Mouse (Mus musculus) hindbrain, embryonic 13.5 days (tissue): ENCODE measurements at regions not wholly inside any gene's neighbourhood (a gene's known extent, or its start where the extent isn't known, plus 50 kb on each side); places are given as distances from the start of the nearest gene placed in this dataset.
A peak's percentile ranks its signal among the peaks of the same experiment; 100 is the strongest.

Experiments used
- ATAC-seq: fragments of 200-750 bp; cut with Nextera tagmentation; 2 replicates; pipeline ENCODE4 v1.8.0; 2017; ENCODE audit warnings: moderate TSS enrichment; ENCODE audit not compliant: low FRiP score
- H3K27ac ChIP-seq: fragments of 300-500 bp; sonication (generic); 2 replicates; pipeline ENCODE4 v1.5.1; 2015; ENCODE audit warnings: inconsistent platforms, mild to moderate bottlenecking, moderate library complexity
- H3K27me3 ChIP-seq: fragments of 300-500 bp; sonication (generic); 2 replicates; pipeline ENCODE4 v1.6.1; 2015; ENCODE audit warnings: mild to moderate bottlenecking, inconsistent platforms
- H3K36me3 ChIP-seq: fragments of 300-500 bp; sonication (generic); 2 replicates; pipeline ENCODE4 v1.6.1; 2015; ENCODE audit warnings: mild to moderate bottlenecking, inconsistent platforms
- H3K4me1 ChIP-seq: fragments of 300-500 bp; sonication (generic); replicated peaks from 2 replicates; pipeline ENCODE4 v1.6.1; 2015; ENCODE audit warnings: inconsistent platforms
- H3K4me2 ChIP-seq: fragments of 300-500 bp; sonication (generic); 2 replicates; pipeline ENCODE4 v1.6.1; 2015; ENCODE audit warnings: inconsistent platforms, mild to moderate bottlenecking, moderate library complexity
- H3K4me3 ChIP-seq: fragments of 300-500 bp; sonication (generic); 2 replicates; pipeline ENCODE4 v1.5.1; 2015; ENCODE audit warnings: mild to moderate bottlenecking, inconsistent platforms
- H3K9ac ChIP-seq: fragments of 300-500 bp; sonication (generic); 2 replicates; pipeline ENCODE4 v1.6.1; 2015; ENCODE audit warnings: mild to moderate bottlenecking, inconsistent platforms
- H3K9me3 ChIP-seq: fragments of 300-500 bp; sonication (generic); 2 replicates; pipeline ENCODE4 v1.6.1; 2016; ENCODE audit warnings: inconsistent platforms
- WGBS: fragments of 180-500 bp; shearing (Covaris S2); methylation state at CpG from one replicate; pipeline ENCODE4 v1.1.7; 2015; 5-methylcytosine and 5-hydroxymethylcytosine counted together

DNA sequence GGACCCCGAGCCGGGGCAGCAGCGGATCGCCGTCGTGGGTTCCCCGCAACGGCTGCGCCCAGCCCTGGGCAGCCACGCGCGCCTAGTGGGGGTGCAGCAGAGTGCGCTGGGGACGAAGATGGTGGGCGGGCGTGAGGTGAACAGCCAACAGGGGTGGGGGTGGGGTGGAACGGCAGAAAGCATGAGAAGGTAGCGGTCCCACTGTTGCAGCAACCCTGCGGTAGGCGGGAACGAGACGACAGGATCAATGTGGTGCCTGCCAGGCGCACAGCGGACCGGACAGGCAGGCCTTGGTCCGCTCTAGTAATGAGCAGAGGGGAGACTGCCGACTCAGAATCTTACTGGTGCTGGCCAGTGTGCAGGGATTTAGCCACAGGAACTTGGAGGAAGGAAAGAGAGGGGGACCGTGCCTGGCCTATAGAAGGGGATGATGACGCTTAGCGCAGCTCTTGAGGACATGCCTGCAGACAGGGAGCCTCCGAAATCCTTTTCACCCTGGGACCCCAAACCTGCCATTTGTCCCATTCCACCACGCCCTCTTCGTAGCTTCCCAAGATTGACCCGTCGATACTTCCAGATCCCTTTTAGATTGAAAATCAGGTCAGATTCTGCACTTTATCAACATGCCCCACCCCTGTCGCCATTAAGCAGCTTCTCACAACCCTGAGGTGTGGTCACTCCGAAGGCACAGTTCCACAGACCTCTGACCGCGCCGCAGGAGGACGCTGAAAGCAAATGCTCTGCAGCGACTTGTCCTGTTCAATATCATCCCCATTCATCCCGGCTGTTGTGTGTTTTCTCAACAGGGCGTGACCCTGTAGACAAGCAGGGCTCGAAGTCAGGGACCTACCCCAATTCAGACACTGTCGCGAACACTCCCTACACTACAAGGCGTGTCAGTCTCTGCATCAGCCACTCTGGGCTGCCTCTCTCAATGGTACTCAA, 177.4 kb upstream of the Topaz1 start:
- H3K9me3 ChIP-seq, result no peaks in the 10 kb centered on the region
- peak; percentile 8; the same call in 1 of the 2 replicates for ATAC-seq
- H3K9ac ChIP-seq, result peak overlapping the region; percentile 71
- peaks cover 49% of the 10 kb centered on the region for H3K4me1 ChIP-seq
- no peaks in the 10 kb centered on the region for H3K36me3 ChIP-seq
- peaks cover 86% of the 10 kb centered on the region for H3K27me3 ChIP-seq
- peak overlapping the region; percentile 79 for H3K4me2 ChIP-seq
- peak overlapping the region; percentile 62 for H3K27ac ChIP-seq
- 2% methylated on average over 48 of the region's 48 CpGs for WGBS
- peak overlapping the region; percentile 47 for H3K4me3 ChIP-seq

DNA sequence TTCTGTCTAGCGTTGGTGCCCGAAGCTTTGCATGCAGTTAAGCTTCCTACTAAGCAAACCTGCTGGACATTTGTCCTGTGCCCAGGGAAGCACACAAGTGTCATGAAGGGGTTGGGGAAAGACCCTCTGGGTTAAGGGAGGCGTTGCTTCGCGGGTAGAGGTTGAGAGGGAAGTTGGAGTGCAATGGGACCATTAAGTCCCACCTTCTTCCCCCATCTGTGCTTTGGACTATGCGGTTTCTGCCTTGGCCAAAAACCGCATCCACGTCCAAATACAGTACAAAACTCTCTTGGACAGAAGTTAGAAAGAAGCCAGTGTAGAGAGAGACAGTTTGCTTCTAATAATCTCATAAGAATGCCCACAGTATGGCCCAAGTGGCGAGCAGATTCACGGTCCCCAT, 176.1 kb upstream of the Topaz1 start:
- Histone ChIP-seq H3K36me3 (no peaks in the 10 kb centered on the region), H3K27ac (peak overlapping the region; percentile 90; the same call in 1 of the 2 replicates), H3K4me2 (peak overlapping the region; percentile 79), H3K27me3 (peaks cover 90% of the 10 kb centered on the region), H3K4me3 (peak overlapping the region; percentile 68), H3K9me3 (no peaks in the 10 kb centered on the region), H3K4me1 (peaks cover 49% of the 10 kb centered on the region), H3K9ac (peak overlapping the region; percentile 81; the same call in 1 of the 2 replicates)
- ATAC-seq, result no peak
- 3% methylated on average over 10 of the region's 10 CpGs for WGBS

DNA sequence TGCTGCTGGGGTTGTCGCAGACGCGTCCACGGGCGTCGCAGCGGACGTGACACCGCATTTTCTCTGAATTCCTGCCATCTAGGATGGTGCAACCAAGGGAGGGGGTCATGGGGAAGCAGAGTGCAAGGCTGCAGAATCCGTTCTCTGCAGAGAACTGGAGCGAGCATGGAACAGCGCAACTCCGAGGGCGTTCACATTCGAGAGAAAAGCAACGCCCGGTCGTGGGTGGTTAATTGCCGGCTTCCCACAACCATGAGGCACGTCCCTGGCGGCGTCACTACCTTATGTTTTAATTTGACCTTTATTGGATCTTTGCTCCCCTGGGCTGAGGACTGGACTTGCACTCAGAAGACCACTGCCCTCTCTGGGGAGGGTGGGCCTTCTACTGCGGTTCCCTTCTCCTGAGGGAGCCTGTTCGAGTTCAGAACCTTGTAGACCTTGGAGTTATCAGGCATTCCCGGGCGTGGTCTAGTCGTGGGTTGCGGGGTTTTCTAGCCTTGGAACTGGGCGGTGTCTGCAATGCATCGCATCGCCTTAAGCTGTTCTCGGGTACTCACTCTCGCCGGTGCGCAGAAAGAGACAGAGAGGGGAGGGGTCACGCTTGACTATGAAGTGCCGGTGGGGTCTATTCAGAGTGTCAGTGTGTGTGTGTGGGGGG, 175.6 kb upstream of the Topaz1 start:
- Histone ChIP-seq H3K27ac (peak overlapping the region; percentile 90), H3K9ac (peak overlapping the region; percentile 81), H3K4me1 (peaks cover 49% of the 10 kb centered on the region), H3K36me3 (no peaks in the 10 kb centered on the region), H3K27me3 (peaks cover 87% of the 10 kb centered on the region), H3K4me3 (peak overlapping the region; percentile 68), H3K9me3 (no peaks in the 10 kb centered on the region), H3K4me2 (peak overlapping the region; percentile 79)
- under 1% methylated on average over 37 of the region's 37 CpGs for whole genome bisulfite sequencing
- ATAC-seq, result peak; percentile 8

DNA sequence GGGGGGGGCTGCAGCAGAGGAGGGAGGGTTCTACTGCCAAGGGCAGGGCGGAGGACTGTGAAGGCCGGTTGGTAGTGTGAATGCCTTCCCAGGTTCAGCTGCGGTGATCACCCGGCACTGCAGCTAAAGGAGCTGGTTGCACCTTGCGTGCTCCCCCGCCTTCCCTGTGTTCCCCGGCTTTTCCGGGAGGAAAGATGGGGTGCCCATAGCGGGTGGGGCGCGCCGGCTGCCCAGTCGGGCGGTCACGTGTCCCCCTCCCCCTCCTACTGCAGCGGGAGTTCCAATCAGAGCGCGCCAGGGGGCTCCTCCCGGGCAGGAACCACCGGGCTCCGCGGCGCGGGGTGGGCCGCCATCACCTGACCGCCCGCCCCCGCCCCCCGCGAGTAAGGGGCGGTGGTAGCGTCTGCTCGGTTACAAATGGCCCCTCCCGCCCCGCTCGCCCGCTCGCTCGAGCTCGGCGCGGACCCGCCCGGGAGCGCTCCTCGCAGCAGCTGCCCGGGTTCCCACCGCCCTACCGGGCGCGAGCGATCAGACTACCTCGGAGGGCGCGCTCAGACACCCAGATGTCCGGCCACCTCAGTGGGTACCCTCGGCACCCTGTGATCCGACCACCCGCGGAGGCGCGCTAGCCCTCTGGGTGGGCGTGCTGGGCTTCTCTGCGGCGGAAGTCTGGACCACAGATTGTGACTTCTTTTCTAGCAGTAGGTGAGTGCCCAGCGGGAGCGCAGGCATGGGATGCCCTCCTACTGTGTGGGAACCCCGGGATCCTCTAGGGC, 174.9 kb upstream of the Topaz1 start:
- peaks cover 49% of the 10 kb centered on the region for H3K4me1 ChIP-seq
- peaks cover 84% of the 10 kb centered on the region for H3K27me3 ChIP-seq
- H3K27ac ChIP-seq, result peak overlapping the region; percentile 90
- under 1% methylated on average over 67 of the region's 68 CpGs for WGBS
- H3K9me3 ChIP-seq, result no peaks in the 10 kb centered on the region
- H3K4me3 ChIP-seq, result peak overlapping the region; percentile 68
- peak overlapping the region; percentile 81 for H3K9ac ChIP-seq
- H3K4me2 ChIP-seq, result peak overlapping the region; percentile 79
- H3K36me3 ChIP-seq, result no peaks in the 10 kb centered on the region
- peak; percentile 85 for ATAC-seq

DNA sequence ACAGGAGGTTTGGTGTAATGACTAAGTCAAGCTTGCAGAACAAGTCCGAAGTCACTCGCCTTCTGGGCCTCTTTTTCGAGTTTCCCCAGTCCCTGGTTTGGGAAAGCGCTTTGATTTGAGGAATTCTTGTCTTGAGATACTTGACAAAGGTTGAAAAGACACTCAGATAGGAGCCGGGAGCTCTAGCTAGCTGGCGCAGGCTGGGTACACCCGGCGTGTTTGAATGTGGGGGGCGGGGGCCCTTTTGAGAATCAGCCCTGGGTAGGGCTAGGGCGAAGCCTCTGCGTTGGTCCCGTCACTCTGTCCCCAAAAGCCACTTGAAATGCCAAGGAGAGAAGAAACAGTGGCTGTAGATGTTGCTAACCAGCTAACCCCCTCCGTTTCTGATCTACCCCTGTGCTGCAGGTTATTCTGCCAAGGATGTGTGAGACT, 174.3 kb upstream of the Topaz1 start:
- H3K4me2 ChIP-seq, result peak overlapping the region; percentile 79
- no peak for ATAC-seq
- peaks cover 78% of the 10 kb centered on the region for H3K27me3 ChIP-seq
- no peaks in the 10 kb centered on the region for H3K36me3 ChIP-seq
- H3K4me1 ChIP-seq, result peaks cover 49% of the 10 kb centered on the region
- peak overlapping the region; percentile 81 for H3K9ac ChIP-seq
- H3K4me3 ChIP-seq, result peak overlapping the region; percentile 68
- no peaks in the 10 kb centered on the region for H3K9me3 ChIP-seq
- under 1% methylated on average over 13 of the region's 13 CpGs for WGBS
- peak overlapping the region; percentile 90 for H3K27ac ChIP-seq

DNA sequence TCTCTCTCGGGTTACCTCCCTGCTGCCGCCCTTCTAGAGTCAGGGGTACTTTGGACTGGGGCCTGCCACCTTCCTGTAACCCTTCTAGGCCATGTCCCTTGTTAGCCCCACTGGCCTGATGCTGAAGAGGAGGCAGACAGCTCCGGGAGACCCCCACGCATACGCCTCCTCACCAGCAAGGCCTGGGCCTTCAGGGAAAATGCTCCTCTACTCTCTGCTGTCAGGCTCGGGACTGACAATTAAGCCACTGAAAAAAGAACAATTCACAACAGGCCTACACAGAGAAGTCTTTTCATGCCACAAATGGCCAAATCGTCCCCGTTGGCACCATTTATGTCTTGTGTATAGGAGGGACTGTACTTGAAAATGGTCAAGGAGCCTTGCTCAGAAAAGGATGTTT, 161.9 kb upstream of the Topaz1 start:
- Histone ChIP-seq H3K36me3 (no peaks in the 10 kb centered on the region), H3K4me1 (peaks cover 12% of the 10 kb centered on the region; the same call in 1 of the 2 replicates), H3K27ac (no peak overlapping the region), H3K9me3 (no peaks in the 10 kb centered on the region), H3K4me2 (no peak overlapping the region), H3K4me3 (no peak overlapping the region), H3K27me3 (peaks cover 4% of the 10 kb centered on the region), H3K9ac (no peak overlapping the region)
- no peak for ATAC-seq
- 68% methylated on average over 8 of the region's 8 CpGs for WGBS

DNA sequence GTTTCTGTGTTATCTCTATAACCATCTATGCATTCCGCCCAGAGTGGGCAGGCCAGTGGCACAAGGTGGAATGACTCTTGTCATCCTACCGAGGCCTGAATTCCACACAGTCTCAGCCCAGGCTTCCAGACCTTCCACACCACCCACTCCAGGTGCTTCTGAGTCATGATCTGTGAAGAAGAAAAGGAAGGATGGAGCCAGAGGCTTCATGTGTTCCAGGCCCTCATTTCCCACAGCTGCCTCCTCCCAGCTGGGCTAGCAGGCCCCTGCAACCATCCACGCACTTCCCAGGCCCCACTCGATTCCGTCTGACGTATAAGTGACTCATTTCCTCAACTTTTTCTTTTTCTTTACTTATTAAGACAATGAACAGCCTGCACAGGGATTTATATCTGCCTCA, 160.7 kb upstream of the Topaz1 start:
- Histone ChIP-seq H3K4me3 (no peak overlapping the region), H3K9ac (no peak overlapping the region), H3K4me1 (peaks cover 13% of the 10 kb centered on the region), H3K4me2 (no peak overlapping the region), H3K36me3 (no peaks in the 10 kb centered on the region), H3K27ac (no peak overlapping the region; the same call in 1 of the 2 replicates), H3K9me3 (no peaks in the 10 kb centered on the region), H3K27me3 (peaks cover 14% of the 10 kb centered on the region)
- 89% methylated on average over 6 of the region's 6 CpGs for WGBS
- no peak for ATAC-seq

DNA sequence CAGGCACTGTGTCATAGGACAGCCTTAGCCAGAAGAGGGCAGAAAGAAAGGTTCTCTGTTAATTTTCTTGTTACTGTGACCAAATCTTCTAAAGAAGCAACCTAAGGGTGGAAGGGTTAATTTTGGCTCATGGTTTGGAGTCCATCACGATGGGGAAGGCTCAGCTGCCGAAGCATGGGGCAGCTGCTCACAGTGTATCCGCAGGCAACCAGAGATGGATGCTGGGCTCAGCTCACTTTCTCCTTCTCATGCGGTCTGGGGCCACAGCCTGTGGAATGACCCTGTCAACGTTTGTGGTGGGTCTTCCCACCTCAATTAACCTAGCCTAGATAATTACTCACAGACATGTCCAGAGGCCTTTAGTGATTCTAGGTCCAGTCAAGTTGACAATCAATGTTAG, 160.2 kb upstream of the Topaz1 start:
- H3K9ac ChIP-seq, result no peak overlapping the region
- H3K4me1 ChIP-seq, result peaks cover 14% of the 10 kb centered on the region
- WGBS, result 69% methylated on average over 5 of the region's 5 CpGs
- H3K4me2 ChIP-seq, result no peak overlapping the region
- no peak overlapping the region for H3K27ac ChIP-seq
- H3K27me3 ChIP-seq, result peaks cover 15% of the 10 kb centered on the region
- no peaks in the 10 kb centered on the region for H3K9me3 ChIP-seq
- no peak overlapping the region for H3K4me3 ChIP-seq
- no peak for ATAC-seq
- no peaks in the 10 kb centered on the region for H3K36me3 ChIP-seq

DNA sequence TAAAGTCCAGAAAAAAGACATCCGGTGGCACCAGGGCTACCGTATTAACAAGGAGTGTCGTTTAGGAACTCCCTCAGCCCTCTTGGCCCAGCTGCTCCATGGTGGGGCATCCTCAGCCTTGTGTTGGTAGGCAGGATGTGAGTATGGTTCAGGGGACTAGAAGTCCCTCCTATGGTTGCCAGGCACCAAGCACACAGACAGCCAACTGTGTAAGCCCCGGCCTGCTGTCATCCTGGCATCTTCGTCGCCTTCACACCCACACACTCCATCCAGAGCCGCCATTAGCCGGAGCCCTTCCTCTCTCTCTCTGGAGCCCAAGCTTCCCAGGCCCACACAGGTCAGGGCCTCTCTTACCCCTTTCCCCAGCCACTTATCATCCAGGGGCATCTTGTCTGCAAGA, 158.9 kb upstream of the Topaz1 start:
- H3K27ac ChIP-seq, result no peak overlapping the region
- H3K9me3 ChIP-seq, result no peaks in the 10 kb centered on the region
- WGBS, result 90% methylated on average over 8 of the region's 8 CpGs
- H3K4me1 ChIP-seq, result peaks cover 24% of the 10 kb centered on the region
- H3K36me3 ChIP-seq, result no peaks in the 10 kb centered on the region
- H3K4me3 ChIP-seq, result no peak overlapping the region
- peaks cover 15% of the 10 kb centered on the region for H3K27me3 ChIP-seq
- ATAC-seq, result no peak
- no peak overlapping the region for H3K4me2 ChIP-seq
- H3K9ac ChIP-seq, result no peak overlapping the region

DNA sequence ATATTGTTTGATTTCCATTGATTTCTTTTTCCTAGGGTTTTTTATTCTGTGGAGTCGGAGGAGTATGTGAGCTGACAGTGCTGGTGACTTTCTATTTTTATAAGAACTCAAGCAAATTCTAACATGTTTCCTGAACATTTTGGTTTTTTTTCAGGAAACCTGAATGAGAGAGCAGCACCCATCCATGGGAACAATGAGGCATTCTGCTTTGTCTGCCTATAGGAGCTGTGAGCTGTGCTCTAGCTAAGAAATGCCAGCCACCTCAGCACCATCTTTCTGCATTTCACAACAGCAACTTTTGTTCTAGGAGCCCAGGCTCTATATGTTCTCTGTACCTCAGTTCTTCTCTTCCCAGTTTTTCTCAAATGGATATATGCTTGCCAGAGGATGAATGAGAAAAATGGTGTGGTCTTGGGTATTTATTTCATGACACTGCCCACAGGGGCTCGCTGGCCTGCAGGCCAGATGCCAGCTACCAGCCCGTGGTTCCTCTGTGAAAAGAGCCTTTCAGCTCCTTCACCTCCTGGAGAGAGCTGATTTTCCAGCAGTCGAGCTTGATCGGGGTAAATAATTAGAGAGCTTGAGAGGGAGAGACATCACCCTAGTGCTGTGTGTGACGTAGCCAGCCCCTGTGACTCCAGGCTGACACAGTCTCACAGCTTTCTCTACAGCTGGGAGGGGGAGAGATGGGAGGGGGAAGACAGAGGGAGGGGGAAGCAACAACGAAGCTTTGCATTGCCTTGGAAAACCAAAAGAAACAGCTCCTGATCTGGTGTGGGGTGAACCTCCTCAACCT, 154.1 kb upstream of the Topaz1 start:
- ATAC-seq, result peak; percentile 58
- Histone ChIP-seq H3K4me3 (no peak overlapping the region), H3K4me1 (peaks cover 49% of the 10 kb centered on the region), H3K4me2 (peak overlapping the region; percentile 8), H3K9me3 (no peaks in the 10 kb centered on the region), H3K36me3 (no peaks in the 10 kb centered on the region), H3K27ac (peak overlapping the region; percentile 82), H3K27me3 (peaks cover 31% of the 10 kb centered on the region), H3K9ac (peak overlapping the region; percentile 51; the same call in 1 of the 2 replicates)
- WGBS, result 15% methylated on average over 7 of the region's 7 CpGs

DNA sequence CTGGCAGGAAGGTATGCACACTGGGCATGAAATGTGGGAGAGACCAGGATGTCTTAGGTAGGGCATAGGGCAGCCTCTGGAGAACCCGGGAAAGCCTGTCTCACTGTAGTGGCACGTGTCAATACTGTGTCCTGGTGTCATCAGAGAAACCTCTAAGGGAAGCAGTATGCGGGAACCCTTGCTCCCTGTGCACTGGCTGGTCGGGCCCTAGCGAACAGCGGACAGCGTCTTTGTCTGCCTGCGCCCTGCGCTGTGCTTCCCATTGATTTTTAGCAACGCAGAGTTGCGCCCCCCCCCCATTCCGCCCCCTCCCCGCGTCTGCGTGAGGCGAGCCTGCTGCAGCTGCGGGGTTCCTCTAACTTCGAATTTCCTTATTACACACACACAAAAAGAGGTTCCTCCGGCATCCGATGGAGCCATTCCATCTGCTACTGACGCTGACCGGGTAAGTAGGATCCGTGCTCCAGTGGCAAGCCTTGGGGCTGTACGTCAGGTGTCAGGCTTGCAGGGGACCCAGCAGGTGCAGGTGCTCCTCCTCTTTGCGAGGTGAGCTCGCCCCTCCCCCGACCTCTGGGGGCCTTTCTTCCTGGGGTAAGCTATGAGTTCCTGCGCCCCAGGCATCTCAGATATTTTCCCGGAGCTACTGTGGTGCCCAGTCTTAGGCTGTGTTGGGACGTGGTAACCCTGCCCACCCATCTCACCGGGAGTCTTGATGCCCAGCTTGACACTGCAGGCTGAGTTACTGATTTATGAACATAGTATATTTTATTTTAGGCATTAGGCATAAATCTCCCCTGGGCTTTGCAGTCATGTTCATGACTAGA, 151.8 kb upstream of the Topaz1 start:
- WGBS, result 3% methylated on average over 31 of the region's 31 CpGs
- no peaks in the 10 kb centered on the region for H3K9me3 ChIP-seq
- peaks cover 26% of the 10 kb centered on the region for H3K27me3 ChIP-seq
- peak overlapping the region; percentile 42 for H3K4me3 ChIP-seq
- peak overlapping the region; percentile 68 for H3K4me2 ChIP-seq
- H3K27ac ChIP-seq, result peak overlapping the region; percentile 76
- peak overlapping the region; percentile 76 for H3K9ac ChIP-seq
- H3K4me1 ChIP-seq, result peaks cover 55% of the 10 kb centered on the region
- peak; percentile 72 for ATAC-seq
- H3K36me3 ChIP-seq, result no peaks in the 10 kb centered on the region
